Mouse (Mus musculus) spleen, embryonic (tissue): ENCODE measurements around the gene Faap100.

Experiments used
- CTCF ChIA-PET: fragments of 350-600 bp; sonication (Branson Sonifier 250); formaldehyde crosslinking; loops from one replicate; lab custom pipeline; 2022; lab: Charles Lee

Gene Faap100

GRCm38 (mm10) chr11:120352571-120353290 lies 25.8 kb downstream of the Faap100 start:
- CTCF ChIA-PET: interaction anchor here (0.5 to 0.7 kb wide), 6 partner anchors 14 to 1309 kb away, joined by 3 to 7 read pairs (median 3); no protein-coding TSS in a partner anchor

GRCm38 (mm10) chr11:120352093-120352350 lies 26.5 kb downstream of the Faap100 start:
- CTCF ChIA-PET: interaction anchor here (0.6 to 0.7 kb wide), 3 partner anchors 32 to 768 kb away, joined by 5 to 11 read pairs (median 6); no protein-coding TSS in a partner anchor

- CTCF ChIA-PET: interaction anchor here (0.6 to 0.7 kb wide), 4 partner anchors 33 to 768 kb away, joined by 3 to 11 read pairs (median 6); partner anchors contain the start of gene Npb
Measured at GRCm38 (mm10) chr11:120351250-120352092, 27.1 kb downstream of the Faap100 start.

- CTCF ChIA-PET: no interaction called here
Measured at GRCm38 (mm10) chr11:120350711-120351110, 27.9 kb downstream of the Faap100 start.

DNA sequence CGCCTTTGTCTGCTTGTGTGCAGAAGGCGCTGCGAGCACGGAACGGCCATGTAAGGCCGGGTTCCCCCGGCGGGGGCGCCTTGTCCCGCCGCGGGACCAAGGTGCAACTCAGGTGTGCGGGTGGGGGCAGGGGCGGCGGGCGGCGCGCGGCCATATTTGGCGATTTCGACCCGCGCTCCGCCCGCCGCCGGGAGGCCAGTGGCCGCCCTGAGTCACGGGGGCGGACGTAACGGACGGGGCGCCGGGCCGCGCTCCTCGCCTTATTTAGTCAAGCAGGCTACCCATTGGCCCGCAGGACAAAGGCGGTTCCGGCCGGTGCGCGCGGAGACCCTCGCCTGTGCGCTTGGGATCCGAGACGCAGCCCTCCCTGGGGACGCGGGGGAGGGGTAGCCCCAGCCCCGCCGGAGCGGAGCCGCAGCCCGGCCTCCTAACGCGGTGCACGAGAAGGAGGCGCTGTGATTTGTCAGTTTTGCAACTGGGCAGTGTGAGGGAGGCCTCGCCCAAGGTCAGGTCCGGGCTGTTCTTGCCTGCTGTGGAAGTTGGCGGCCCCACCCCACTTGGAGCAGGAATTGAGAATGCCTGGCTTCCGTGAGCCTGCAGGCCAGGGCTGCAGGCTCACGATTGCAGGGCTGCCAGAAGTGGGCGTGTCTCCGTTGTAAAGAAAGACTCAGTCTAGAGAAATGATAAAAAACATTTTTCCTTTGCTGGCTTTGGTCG lies 28.4 kb downstream of the Faap100 start:
- CTCF ChIA-PET: interaction anchor here (0.6 to 0.7 kb wide), 2 partner anchors 583 to 1296 kb away, joined by 3 to 4 read pairs; no protein-coding TSS in a partner anchor

DNA sequence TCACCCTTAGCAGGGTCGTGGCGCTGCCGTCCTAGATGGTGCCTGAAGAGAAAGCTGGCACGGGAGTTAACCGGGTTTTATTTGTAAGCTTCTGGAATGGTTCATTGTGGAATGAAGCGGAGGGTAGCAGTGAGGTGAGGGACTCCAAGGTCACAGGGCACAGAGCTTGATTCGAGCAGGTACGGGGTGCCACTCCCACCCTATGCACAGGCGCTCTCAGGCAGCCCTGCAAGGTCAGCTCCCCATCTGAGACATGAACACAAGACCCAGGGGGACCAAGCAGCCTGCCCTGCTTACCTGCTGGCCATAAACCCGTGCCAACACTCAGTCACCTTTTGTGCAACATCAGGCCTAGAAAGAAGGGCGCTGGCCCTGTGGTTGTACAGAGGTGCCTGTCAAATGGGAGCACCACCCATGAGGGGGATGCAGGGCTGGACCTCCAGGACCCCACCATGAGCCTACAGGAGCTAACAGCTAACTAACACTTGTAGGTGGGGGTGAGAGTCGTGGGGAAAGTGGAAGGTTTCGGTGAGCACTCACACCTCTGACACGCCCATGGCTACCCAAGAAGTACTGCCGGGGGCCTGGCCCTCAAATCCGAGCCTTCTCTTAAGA lies 29.1 kb downstream of the Faap100 start:
- CTCF ChIA-PET: interaction anchor here (0.6 to 0.7 kb wide), 2 partner anchors 584 to 1296 kb away, joined by 3 to 4 read pairs; no protein-coding TSS in a partner anchor

- CTCF ChIA-PET: no interaction called here
Measured at GRCm38 (mm10) chr11:120348684-120349370, 29.7 kb downstream of the Faap100 start.

DNA sequence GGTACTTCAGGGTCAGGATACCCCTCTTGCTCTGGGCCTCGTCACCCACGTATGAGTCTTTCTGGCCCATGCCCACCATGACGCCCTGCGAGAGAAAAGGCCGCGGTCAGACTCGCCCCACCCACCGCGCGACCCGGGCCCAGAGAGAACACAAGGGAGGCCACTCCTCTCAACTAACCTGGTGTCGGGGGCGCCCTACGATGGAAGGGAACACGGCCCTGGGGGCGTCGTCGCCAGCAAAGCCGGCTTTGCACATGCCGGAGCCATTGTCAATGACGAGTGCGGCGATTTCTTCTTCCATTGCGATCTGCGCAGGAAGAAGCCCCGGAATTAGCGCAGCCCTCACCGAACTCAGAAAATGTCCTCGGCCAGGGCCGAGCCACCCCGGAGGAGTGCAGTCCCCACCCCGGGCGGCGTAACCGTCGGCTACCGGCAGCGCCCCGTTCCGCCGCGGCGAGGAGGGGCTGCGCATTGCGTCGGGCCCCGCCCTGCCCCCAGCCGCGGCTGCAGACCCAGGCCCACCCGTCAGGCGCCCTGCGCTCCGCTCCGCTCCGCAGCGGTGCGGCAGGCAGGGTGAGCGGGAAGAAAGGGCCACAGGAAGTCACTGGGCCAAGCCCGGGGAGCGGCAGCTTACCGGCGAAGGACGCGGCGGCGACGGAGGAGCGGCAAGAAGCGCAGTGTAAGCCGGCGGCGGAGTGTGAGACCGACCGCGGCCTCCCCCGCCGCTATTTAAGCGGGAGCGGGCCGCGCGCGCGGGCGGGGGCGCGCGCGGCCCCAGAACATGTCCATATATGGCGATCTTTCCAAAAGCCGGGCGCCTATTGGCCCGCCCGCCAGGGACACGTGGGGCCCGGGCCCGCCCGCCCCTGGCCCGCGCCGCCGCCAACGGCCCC lies 30.5 kb downstream of the Faap100 start, which contains the start of gene Actg1:
Gene Actg1 (minus strand): TSS at position 752 of the 893 bp plus-strand sequence.
- CTCF ChIA-PET: no interaction called here

- CTCF ChIA-PET: interaction anchor here (0.6 kb wide), 1 partner anchor 41 kb away, joined by 3 read pairs; no protein-coding TSS in a partner anchor
Measured at GRCm38 (mm10) chr11:120347301-120347700, 31.3 kb downstream of the Faap100 start.

- CTCF ChIA-PET: interaction anchor here (0.6 kb wide), 1 partner anchor 40 kb away, joined by 3 read pairs; no protein-coding TSS in a partner anchor
Measured at GRCm38 (mm10) chr11:120346383-120347034, 32.1 kb downstream of the Faap100 start.

GRCm38 (mm10) chr11:120345067-120345681 lies 33.4 kb downstream of the Faap100 start:
- CTCF ChIA-PET: interaction anchor here (0.5 kb wide), 1 partner anchor 32 kb away, joined by 5 read pairs; no protein-coding TSS in a partner anchor

- CTCF ChIA-PET: interaction anchor here (0.6 kb wide), 1 partner anchor 205 kb away, joined by 3 read pairs; the partner anchor contains the start of gene Mcrip1
Measured at GRCm38 (mm10) chr11:120344310-120344920, 34.1 kb downstream of the Faap100 start.

GRCm38 (mm10) chr11:120343519-120344309 lies 34.9 kb downstream of the Faap100 start:
- CTCF ChIA-PET: interaction anchor here (0.6 kb wide), 1 partner anchor 206 kb away, joined by 3 read pairs; the partner anchor contains the start of gene Mcrip1

GRCm38 (mm10) chr11:120342656-120343160 lies 35.9 kb downstream of the Faap100 start:
- CTCF ChIA-PET: interaction anchor here (0.7 kb wide), 1 partner anchor 33 kb away, joined by 3 read pairs; no protein-coding TSS in a partner anchor

- CTCF ChIA-PET: no interaction called here
Measured at GRCm38 (mm10) chr11:120341661-120342060, 36.9 kb downstream of the Faap100 start.

DNA sequence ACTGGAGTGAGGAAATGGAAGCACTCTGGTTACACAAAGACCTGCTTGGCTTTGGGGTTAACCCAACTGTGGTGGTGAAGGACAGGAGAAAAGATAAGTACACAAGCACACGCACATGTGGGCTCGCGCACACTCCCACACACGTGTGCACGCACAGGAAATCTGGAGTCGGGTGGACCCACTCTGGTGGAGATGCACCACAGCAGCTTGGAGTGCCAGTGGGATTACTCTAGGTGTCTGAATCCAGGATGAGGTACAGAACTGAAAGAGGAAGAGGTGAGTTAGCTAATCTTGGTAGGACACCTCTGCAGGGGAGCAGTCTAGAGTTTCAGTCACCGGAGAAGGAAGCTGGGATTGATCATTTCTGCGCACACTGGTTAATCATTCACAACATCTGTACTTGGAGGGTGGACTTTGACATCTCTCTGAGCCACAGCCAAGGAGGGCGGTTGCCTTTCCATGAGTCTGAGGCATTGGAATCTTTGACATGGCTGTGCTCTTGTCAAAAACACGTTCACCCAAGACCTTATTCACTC lies 38.5 kb downstream of the Faap100 start:
- CTCF ChIA-PET: interaction anchor here (0.6 to 0.7 kb wide), 2 partner anchors 14 to 85 kb away, joined by 4 to 9 read pairs; no protein-coding TSS in a partner anchor
